Mouse (Mus musculus) limb, embryonic 11.5 days (tissue): Measurements from ENCODE around the gene Fgfr2. TPM values are rescaled to one million over a fixed set of nuclear protein-coding genes. Genes with fewer than 3 reads are reported as not detected.
"Not testable (repeated sequence)": the region's sequence is repeated elsewhere in the genome, so short reads cannot be mapped to it uniquely, and the experiment has no call there.

Source experiments
- ATAC-seq: fragments of 200-750 bp; cut with Nextera tagmentation; 2 replicates; pipeline ENCODE4 v1.8.0; 2017; ENCODE audit warnings: low read depth; ENCODE audit not compliant: insufficient number of reproducible peaks, low FRiP score, low TSS enrichment
- DNase-seq: peaks from one replicate; pipeline ENCODE4 v3.0.0-alpha.2; 2015; ENCODE audit warnings: low spot score
- H3K27ac ChIP-seq: fragments of 300-500 bp; sonication (generic); replicated peaks from 2 replicates; pipeline ENCODE4 v1.5.1; 2014; ENCODE audit warnings: low read depth, mild to moderate bottlenecking, low read length
- H3K27me3 ChIP-seq: fragments of 300-500 bp; sonication (generic); 2 replicates; pipeline ENCODE4 v1.6.1; 2014; ENCODE audit warnings: mild to moderate bottlenecking, low read length, mixed read lengths; ENCODE audit not compliant: control insufficient read depth, insufficient read depth
- H3K36me3 ChIP-seq: fragments of 300-500 bp; sonication (generic); 2 replicates; pipeline ENCODE4 v1.6.1; 2014; ENCODE audit warnings: mild to moderate bottlenecking, low read length, moderate library complexity, mixed read lengths; ENCODE audit not compliant: control insufficient read depth, insufficient read depth
- H3K4me1 ChIP-seq: fragments of 300-500 bp; sonication (generic); 2 replicates; pipeline ENCODE4 v1.6.1; 2014; ENCODE audit warnings: low read length, mixed read lengths; ENCODE audit not compliant: control insufficient read depth, insufficient read depth
- H3K4me2 ChIP-seq: fragments of 300-500 bp; sonication (generic); 2 replicates; pipeline ENCODE4 v1.6.1; 2014; ENCODE audit warnings: low read depth, mild to moderate bottlenecking, moderate library complexity; ENCODE audit not compliant: severe bottlenecking
- H3K4me3 ChIP-seq: fragments of 300-500 bp; sonication (generic); 2 replicates; pipeline ENCODE4 v1.5.1; 2014; ENCODE audit warnings: low read depth, low read length
- H3K9ac ChIP-seq: fragments of 300-500 bp; sonication (generic); 2 replicates; pipeline ENCODE4 v1.6.1; 2014; ENCODE audit warnings: mild to moderate bottlenecking, low read length
- H3K9me3 ChIP-seq: fragments of 300-500 bp; sonication (generic); 2 replicates; pipeline ENCODE4 v1.6.1; 2016; ENCODE audit warnings: low read length; ENCODE audit not compliant: control insufficient read depth
- WGBS: fragments of 180-500 bp; shearing (Covaris S2); extraction: QIAGEN DNeasy Blood & Tissue Kit; methylation state at CpG from one replicate; pipeline ENCODE4 v1.1.7; 2014; 5-methylcytosine and 5-hydroxymethylcytosine counted together
- polyA plus RNA-seq: library from polyadenylated mRNA; unstranded; fragments of >200 nt; fragmentation: Nextera tagmentation; extraction: Ambion mirVana; gene quantifications from 2 replicates; pipeline ENCODE4 v1.2.1, GENCODE M21; 2014

The Fgfr2 gene
- polyA plus RNA-seq, 1 experiment from 2014 or later, result 60.1 TPM

GRCm38 (mm10) chr7:132443134-132443533 is 680.0 kb downstream of the Fgfr2 start:
- DNase-seq (no peak), ATAC-seq (no peak)
- Histone ChIP-seq H3K4me2 (no peak overlapping the region), H3K4me1 (peaks cover 3% of the 10 kb centered on the region; the same call in 1 of the 2 replicates), H3K4me3 (no peak overlapping the region), H3K9ac (no peak overlapping the region), H3K27ac (no peak overlapping the region), H3K9me3 (no peaks in the 10 kb centered on the region), H3K36me3 (no peaks in the 10 kb centered on the region), H3K27me3 (no peaks in the 10 kb centered on the region)
- WGBS, result 93% methylated on average over 3 of the region's 3 CpGs

GRCm38 (mm10) chr7:132442133-132442763 is 680.9 kb downstream of the Fgfr2 start:
- not testable (repeated sequence) for ATAC-seq, H3K4me2 ChIP-seq, H3K9me3 ChIP-seq, H3K9ac ChIP-seq, DNase-seq, H3K27me3 ChIP-seq, H3K4me3 ChIP-seq, H3K27ac ChIP-seq, H3K4me1 ChIP-seq, H3K36me3 ChIP-seq
- 93% methylated on average over 3 of the region's 3 CpGs for WGBS

GRCm38 (mm10) chr7:132439916-132440315 is 683.2 kb downstream of the Fgfr2 start:
- H3K36me3 ChIP-seq, result no peaks in the 10 kb centered on the region
- no peaks in the 10 kb centered on the region for H3K27me3 ChIP-seq
- no peaks in the 10 kb centered on the region for H3K9me3 ChIP-seq
- no peak overlapping the region for H3K9ac ChIP-seq
- H3K27ac ChIP-seq, result no peak overlapping the region
- WGBS, result 92% methylated on average over 6 of the region's 6 CpGs
- H3K4me3 ChIP-seq, result no peak overlapping the region
- ATAC-seq (no peak), DNase-seq (no peak)
- peaks cover 3% of the 10 kb centered on the region; the same call in 1 of the 2 replicates for H3K4me1 ChIP-seq
- H3K4me2 ChIP-seq, result no peak overlapping the region

GRCm38 (mm10) chr7:132438060-132438459 is 685.1 kb downstream of the Fgfr2 start:
- no peak overlapping the region for H3K27ac ChIP-seq
- ATAC-seq (no peak), DNase-seq (no peak)
- H3K4me2 ChIP-seq, result no peak overlapping the region
- H3K27me3 ChIP-seq, result no peaks in the 10 kb centered on the region
- H3K9me3 ChIP-seq, result no peaks in the 10 kb centered on the region
- H3K9ac ChIP-seq, result no peak overlapping the region
- 89% methylated on average over 6 of the region's 6 CpGs for WGBS
- no peak overlapping the region for H3K4me3 ChIP-seq
- H3K36me3 ChIP-seq, result no peaks in the 10 kb centered on the region
- H3K4me1 ChIP-seq, result peaks cover 7% of the 10 kb centered on the region; the same call in 1 of the 2 replicates

- Histone ChIP-seq H3K27me3 (no peaks in the 10 kb centered on the region), H3K36me3 (no peaks in the 10 kb centered on the region), H3K9ac (no peak overlapping the region), H3K4me3 (no peak overlapping the region), H3K9me3 (no peaks in the 10 kb centered on the region), H3K4me1 (peaks cover 7% of the 10 kb centered on the region; the same call in 1 of the 2 replicates), H3K4me2 (no peak overlapping the region), H3K27ac (no peak overlapping the region)
- DNase-seq (no peak), ATAC-seq (no peak)
- 90% methylated on average over 3 of the region's 3 CpGs for WGBS
Measured at GRCm38 (mm10) chr7:132437431-132437830, 685.7 kb downstream of the Fgfr2 start.

- Histone ChIP-seq H3K36me3 (no peaks in the 10 kb centered on the region), H3K27ac (no peak overlapping the region), H3K4me1 (peaks cover 7% of the 10 kb centered on the region; the same call in 1 of the 2 replicates), H3K9ac (no peak overlapping the region), H3K4me2 (no peak overlapping the region), H3K27me3 (no peaks in the 10 kb centered on the region), H3K9me3 (no peaks in the 10 kb centered on the region), H3K4me3 (no peak overlapping the region)
- DNase-seq (no peak), ATAC-seq (no peak)
- 86% methylated on average over 8 of the region's 8 CpGs for WGBS
Measured at GRCm38 (mm10) chr7:132435486-132436055, 687.6 kb downstream of the Fgfr2 start.

GRCm38 (mm10) chr7:132429324-132429723 is 693.8 kb downstream of the Fgfr2 start:
- WGBS, result 71% methylated on average over 4 of the region's 4 CpGs
- H3K4me3 ChIP-seq, result no peak overlapping the region
- DNase-seq (no peak), ATAC-seq (no peak)
- H3K9me3 ChIP-seq, result no peaks in the 10 kb centered on the region
- no peaks in the 10 kb centered on the region for H3K36me3 ChIP-seq
- peaks cover 4% of the 10 kb centered on the region; the same call in 1 of the 2 replicates for H3K4me1 ChIP-seq
- H3K27me3 ChIP-seq, result no peaks in the 10 kb centered on the region
- no peak overlapping the region for H3K27ac ChIP-seq
- no peak overlapping the region for H3K4me2 ChIP-seq
- H3K9ac ChIP-seq, result no peak overlapping the region

GRCm38 (mm10) chr7:132428308-132428707 is 694.8 kb downstream of the Fgfr2 start:
- DNase-seq, result no peak
- no peak overlapping the region for H3K27ac ChIP-seq
- H3K9ac ChIP-seq, result no peak overlapping the region
- no peak overlapping the region for H3K4me3 ChIP-seq
- H3K4me2 ChIP-seq, result no peak overlapping the region
- H3K9me3 ChIP-seq, result no peaks in the 10 kb centered on the region
- H3K4me1 ChIP-seq, result no peaks in the 10 kb centered on the region
- H3K27me3 ChIP-seq, result no peaks in the 10 kb centered on the region
- H3K36me3 ChIP-seq, result no peaks in the 10 kb centered on the region
- no peak for ATAC-seq
- WGBS, result 95% methylated on average over 4 of the region's 4 CpGs
